Mouse (Mus musculus): ENCODE measurements at regions not wholly inside any gene's neighbourhood (a gene's known extent, or its start where the extent isn't known, plus 50 kb on each side); places are given as distances from the start of the nearest gene placed in this dataset.

DNA sequence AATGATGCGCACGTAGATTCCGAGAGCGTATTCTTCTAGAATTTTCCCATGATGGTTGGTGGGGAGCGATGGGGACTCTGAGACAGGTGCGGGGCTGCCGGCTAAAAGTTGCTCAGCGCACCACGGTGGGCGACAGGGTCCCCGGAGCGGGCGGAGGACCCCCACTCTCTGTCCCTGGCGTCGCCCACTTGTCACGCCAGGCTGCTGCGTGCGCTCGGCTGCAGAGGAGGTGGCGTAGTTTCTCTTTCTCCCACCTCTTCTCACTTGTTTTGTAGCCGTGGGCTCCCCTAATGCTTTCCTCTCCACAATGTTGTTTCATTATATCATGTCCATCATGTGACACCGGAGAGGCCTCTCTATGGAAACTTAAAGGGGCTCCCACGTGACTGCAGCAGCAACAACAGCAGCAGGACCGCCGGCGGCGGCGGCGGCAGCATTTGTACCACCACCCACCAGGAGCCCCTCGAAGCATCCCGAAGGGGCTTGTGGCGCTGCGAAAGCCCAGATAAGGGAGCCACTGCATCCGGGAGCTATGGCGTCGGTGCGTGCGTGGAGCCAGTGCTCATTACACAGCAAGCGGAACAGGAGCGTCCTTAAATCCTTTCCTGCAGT, 180.3 kb upstream of the Mkln1 start:
- DNase-seq (ENCODE audit: low spot score) = peak; percentile 80

- DNase-seq (ENCODE audit: low spot score) = peak; percentile 28
These were observed 179.7 kb upstream of the Mkln1 start for GRCm38 (mm10) chr6:31218880-31219279.

DNA sequence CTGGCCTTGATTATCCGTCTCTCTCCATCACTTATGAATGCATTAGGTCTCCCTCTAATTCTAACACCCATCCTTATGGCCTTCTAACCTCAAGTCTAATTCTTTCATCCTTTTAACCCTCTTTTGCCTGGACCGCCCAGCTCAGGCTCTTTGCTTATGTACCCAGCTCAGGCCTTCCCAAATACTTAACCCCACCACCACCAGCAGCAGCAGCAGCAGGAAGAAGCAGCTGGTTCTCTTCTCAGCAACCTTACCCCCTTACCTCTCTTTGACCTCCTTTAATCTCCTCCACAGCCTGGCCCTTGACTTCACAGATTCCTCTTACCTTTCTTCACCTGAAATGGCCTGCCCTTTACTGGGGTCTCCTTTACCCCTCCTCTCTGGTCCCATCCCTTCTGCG, 178.8 kb upstream of the Mkln1 start:
- DNase-seq (ENCODE audit: low spot score) = peak; percentile 40

DNA sequence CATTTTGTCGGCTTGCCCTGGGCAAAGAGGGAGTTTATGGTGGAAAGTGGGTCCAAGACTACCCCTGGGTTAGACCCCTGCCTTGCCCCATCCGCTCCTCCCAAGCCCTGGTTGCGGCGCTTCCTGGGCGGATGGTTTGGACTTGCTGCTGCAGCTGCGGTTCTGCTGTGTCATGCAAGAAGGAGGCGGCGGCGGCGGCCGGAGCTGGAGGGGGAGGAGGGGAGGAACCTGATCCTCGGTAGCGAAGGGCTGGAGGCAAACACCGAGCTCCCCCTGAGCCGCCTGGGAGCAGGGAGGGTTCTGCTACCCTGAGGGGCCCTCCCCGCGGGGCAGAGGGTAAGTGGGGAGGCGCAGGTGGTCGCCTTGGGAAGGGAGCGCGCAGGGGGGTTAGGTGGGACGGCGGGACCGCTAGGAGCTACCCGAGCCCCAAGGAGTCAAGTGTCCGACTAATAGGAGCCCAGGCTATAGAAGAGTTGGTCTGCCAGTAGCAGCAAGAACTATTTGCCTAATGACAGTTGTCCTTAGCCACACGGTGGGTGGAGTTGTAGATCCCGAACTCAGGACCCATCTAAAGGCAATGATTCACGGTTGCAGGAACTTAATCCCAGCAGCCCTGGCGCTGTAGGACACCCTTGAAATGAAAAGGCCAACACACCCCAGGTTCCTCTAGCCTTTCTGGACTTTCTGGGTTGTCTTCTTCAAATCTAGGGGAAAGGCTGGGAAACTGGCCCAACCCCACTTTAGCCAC, 178.2 kb upstream of the Mkln1 start:
- DNase-seq (ENCODE audit: low spot score) = peak; percentile 79

DNA sequence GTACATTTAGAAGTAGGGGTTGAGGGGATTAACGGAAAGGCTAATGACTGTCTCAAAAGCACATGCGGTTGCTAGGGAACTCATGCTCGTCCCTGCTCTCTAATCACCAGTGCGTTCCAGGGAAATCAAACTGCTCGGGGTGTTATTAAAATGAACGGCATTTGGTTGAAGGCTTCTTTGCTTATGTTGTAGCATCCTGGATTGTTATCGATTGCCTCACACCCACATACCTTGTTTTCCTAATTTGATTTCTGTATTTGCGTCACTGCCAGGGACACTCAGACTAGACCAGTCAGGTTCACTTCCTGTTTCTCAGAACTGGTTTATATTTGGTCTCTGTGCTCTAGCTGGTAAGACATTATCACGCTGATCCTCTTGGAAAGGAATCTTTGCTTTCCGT, 177.0 kb upstream of the Mkln1 start:
- DNase-seq (ENCODE audit: low spot score) = peak; percentile 75

- peak; percentile 34 for DNase-seq (ENCODE audit: low spot score)
These were observed 176.4 kb upstream of the Mkln1 start for GRCm38 (mm10) chr6:31222024-31222579.

- no peak for DNase-seq (ENCODE audit: low spot score)
These were observed 171.1 kb upstream of the Mkln1 start for GRCm38 (mm10) chr6:31227406-31227805.

DNA sequence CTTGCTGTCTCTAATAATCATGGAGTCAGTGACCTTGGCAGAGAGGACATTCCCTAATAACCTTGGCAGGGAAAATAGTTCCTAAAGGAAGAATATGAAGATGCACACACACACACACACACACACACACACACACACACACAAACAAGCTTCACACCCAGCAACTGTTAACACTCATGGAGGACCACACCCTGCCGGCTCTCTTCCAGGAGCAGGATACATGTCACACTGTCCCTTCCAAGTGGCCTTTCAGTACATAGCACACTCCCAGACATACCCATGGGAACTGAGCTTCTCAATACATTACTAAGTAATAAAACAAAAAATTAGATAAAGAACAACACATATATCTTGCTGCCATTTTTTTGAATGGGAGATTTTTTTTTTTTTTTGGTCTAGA, 170.5 kb upstream of the Mkln1 start:
- no peak for DNase-seq (ENCODE audit: low spot score)

DNA sequence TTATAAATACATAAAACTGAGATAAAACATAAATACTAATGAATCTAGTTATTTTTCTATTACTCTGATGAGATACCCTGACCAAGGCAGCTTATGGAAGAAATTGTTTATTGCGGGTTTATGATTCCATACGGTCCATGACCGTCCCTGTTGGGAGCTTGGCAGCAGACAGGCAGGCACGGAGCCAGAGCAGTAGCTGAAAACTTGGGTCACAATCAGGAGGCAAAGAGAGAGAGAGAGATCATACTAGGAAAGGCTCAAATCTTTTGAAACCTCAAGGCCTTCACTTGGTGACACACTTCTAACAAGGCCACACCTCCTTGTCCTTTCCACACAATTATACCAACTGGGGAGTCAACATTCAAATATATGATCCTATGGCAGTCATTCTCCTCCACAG, 166.7 kb upstream of the Mkln1 start:
- DNase-seq (ENCODE audit: low spot score) = no peak

GRCm38 (mm10) chr6:31233252-31233993, 165.1 kb upstream of the Mkln1 start:
- peak; percentile 73 for DNase-seq (ENCODE audit: low spot score)

DNA sequence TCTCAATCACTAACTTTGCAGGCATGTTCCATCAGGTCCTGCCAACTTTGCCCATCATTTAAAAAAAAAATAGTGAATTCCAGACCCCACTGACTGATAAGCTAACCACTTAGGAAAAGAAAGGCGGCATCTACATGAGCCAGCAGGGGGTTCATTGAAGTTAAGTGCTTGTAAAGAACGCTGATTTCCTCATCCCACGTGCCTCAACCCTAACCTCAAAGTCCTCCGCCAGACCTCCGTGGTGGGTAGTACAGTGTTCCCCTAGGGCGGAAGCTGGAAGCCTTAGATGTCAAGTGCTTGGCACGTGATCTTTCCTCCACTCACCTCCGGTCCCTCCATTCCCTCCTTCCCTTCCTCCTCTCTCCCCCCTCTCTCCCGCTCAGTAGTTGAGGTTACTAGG, 158.5 kb upstream of the Mkln1 start:
- DNase-seq (ENCODE audit: low spot score) = no peak

- DNase-seq (ENCODE audit: low spot score) = peak; percentile 80
These were observed 148.0 kb upstream of the Mkln1 start for GRCm38 (mm10) chr6:31250526-31250925.

DNA sequence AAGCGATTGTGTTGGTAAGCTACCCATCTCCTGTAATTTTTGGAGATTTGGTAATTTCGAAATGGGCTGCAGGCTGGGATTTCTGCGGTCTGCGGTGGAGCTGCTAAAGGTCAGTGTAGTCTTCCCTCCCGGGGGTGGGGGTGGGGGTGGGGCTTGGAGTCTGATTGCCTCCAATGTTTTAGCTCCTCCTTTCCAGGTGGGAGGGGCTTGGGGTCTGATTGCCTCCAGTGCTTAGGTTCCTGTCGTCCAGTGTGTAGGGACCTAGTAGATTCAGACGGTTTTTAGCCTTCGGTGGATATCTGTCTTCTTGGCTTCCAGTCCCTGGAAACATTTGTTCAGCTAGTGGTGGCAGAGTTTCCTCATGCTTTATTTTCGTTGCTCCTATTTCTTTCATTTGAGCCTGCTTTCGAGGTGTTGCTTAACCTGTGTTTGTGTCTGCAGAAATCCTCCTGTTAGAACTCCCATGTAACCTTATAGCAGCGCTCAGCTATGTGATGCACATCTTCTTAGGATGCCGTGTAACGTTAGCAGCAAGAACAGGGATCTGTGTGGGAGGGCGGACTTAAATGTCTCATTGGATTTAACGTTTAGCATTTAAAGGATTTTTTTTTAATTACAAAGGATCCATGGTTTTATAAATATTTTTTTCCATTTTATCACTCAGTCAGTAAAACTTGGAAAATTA, 145.1 kb upstream of the Mkln1 start:
- DNase-seq (ENCODE audit: low spot score) = no peak

- DNase-seq (ENCODE audit: low spot score) = no peak
These were observed 137.7 kb upstream of the Mkln1 start for GRCm38 (mm10) chr6:31260645-31261345.

- peak; percentile 51 for DNase-seq (ENCODE audit: low spot score)
These were observed 136.6 kb upstream of the Mkln1 start for GRCm38 (mm10) chr6:31261797-31262540.

GRCm38 (mm10) chr6:31262651-31263050, 135.9 kb upstream of the Mkln1 start:
- no peak for DNase-seq (ENCODE audit: low spot score)

- no peak for DNase-seq (ENCODE audit: low spot score)
These were observed 134.7 kb upstream of the Mkln1 start for GRCm38 (mm10) chr6:31263821-31264220.

DNA sequence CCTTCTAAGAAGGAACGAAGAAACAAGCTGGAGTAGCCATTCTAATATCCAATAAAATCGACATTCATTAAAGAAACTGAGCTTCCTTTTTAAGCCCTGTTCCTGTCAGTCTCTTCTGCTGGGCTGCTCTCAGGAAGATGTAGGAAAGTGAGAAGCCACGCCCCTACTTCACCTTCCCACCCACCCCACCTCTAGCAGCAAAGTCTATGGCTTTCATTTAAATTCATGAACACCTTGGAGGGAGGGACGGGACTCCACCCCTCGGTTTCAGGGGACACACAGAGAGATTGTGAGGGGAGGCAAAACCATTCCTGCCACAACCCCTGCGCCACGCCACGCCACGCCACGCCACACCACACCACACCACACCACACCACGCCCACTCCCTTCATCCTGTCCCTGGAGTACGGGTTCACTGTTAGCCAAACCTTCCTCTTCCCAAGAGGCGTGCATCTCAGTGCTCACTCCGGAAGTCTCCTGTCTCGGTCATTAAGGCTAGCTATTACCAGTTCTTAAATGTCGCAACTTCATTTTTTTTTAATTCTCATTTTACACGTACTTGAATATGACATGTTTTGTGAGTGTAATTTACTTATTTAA, 132.0 kb upstream of the Mkln1 start:
- DNase-seq (ENCODE audit: low spot score) = no peak

GRCm38 (mm10) chr6:31268057-31268456, 130.5 kb upstream of the Mkln1 start:
- no peak for DNase-seq (ENCODE audit: low spot score)

DNA sequence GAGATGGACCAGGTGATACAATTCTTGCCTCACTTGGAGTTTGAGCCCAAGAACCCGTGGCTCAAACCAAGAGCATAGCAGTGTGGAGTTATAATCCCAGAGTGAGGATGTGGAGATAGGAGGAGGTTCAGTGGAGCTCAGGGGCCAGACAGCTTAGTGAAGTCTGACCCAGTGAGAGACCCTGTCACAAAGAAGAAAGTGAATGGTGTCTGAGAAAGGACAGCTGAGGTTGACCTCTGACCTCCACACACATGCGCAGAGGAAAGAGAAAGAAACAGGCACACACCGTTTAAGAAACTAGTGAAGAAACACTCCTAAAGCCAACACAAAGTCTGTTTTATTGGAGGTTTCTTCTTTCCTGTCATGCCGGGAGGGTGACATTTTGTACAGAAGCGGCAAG, 124.7 kb upstream of the Mkln1 start:
- DNase-seq (ENCODE audit: low spot score) = no peak

Data from MN1 (cell line).